Mouse (Mus musculus) liver, embryonic 14.5 days (tissue): ENCODE data around the gene Tbc1d14. TPM values are rescaled to one million over a fixed set of nuclear protein-coding genes. Genes with fewer than 3 reads are reported as not detected.

Experiments
- ATAC-seq: fragments of 200-750 bp; cut with Nextera tagmentation; 2 replicates; pipeline ENCODE4 v1.8.0; 2017; ENCODE audit warnings: moderate number of reproducible peaks, mild to moderate bottlenecking, moderate library complexity; ENCODE audit not compliant: insufficient read depth
- DNase-seq, 3 experiments: peaks; one replicate each; pipeline ENCODE4 v3.0.0-alpha.2; 2012 to 2013; ENCODE audit warnings: low read depth in 3 of 3, low spot score in 3 of 3
- H3K27ac ChIP-seq: fragments of 300-500 bp; sonication (generic); 2 replicates; pipeline ENCODE4 v1.5.1; 2014; ENCODE audit warnings: moderate library complexity, mild to moderate bottlenecking, control low read depth, inconsistent platforms
- H3K27me3 ChIP-seq: fragments of 300-500 bp; sonication (generic); 2 replicates; pipeline ENCODE4 v1.6.1; 2014; ENCODE audit warnings: mild to moderate bottlenecking, low read length, moderate library complexity; ENCODE audit not compliant: control insufficient read depth, insufficient read depth
- H3K36me3 ChIP-seq: fragments of 300-500 bp; sonication (generic); replicated peaks from 2 replicates; pipeline ENCODE4 v1.6.1; 2014; ENCODE audit warnings: low read depth; ENCODE audit not compliant: control insufficient read depth, insufficient read depth
- H3K4me1 ChIP-seq, 2 experiments: fragments of 200-500 bp in 1 of 2; fragments of 300-500 bp in 1 of 2; sonication (generic) in 1 of 2; replicated peaks; 2 replicates each; pipeline ENCODE4 v1.6.1; 2012 to 2014; ENCODE audit warnings: antibody characterized with exemption in 1 of 2, inconsistent platforms in 1 of 2, low read length in 1 of 2; ENCODE audit not compliant: control insufficient read depth in 2 of 2, insufficient read depth in 2 of 2
- H3K4me2 ChIP-seq: fragments of 300-500 bp; sonication (generic); 2 replicates; pipeline ENCODE4 v1.6.1; 2014; ENCODE audit warnings: low read depth, mild to moderate bottlenecking, control low read depth, moderate library complexity
- H3K4me3 ChIP-seq, 2 experiments: fragments of 200-500 bp in 1 of 2; fragments of 300-500 bp in 1 of 2; sonication (generic) in 1 of 2; 2 replicates each; pipeline ENCODE4 v1.5.1; 2012 to 2014; ENCODE audit warnings: low read depth in 2 of 2, low read length in 2 of 2, mild to moderate bottlenecking in 2 of 2, control low read depth in 1 of 2, inconsistent platforms in 1 of 2, moderate library complexity in 1 of 2; ENCODE audit not compliant: insufficient read depth in 1 of 2
- H3K9ac ChIP-seq: fragments of 300-500 bp; sonication (generic); replicated peaks from 2 replicates; pipeline ENCODE4 v1.6.1; 2014; ENCODE audit warnings: mild to moderate bottlenecking, control low read depth, moderate library complexity
- H3K9me3 ChIP-seq: fragments of 300-500 bp; sonication (generic); 2 replicates; pipeline ENCODE4 v1.6.1; 2016; ENCODE audit warnings: low read length, mixed read lengths; ENCODE audit not compliant: control insufficient read depth
- CTCF ChIP-seq: IDR thresholded peaks from 2 replicates; pipeline ENCODE4 v1.5.1; 2016; ENCODE audit warnings: antibody characterized with exemption, low read depth, control low read depth
- EP300 ChIP-seq: IDR thresholded peaks from 2 replicates; pipeline ENCODE4 v1.6.1; 2016; ENCODE audit warnings: antibody characterized with exemption, low read depth
- WGBS: fragments of 180-500 bp; shearing (Covaris S2); extraction: QIAGEN DNeasy Blood & Tissue Kit; methylation state at CpG from one replicate; pipeline ENCODE4 v1.1.7; 2014; ENCODE audit not compliant: insufficient replicate concordance; 5-methylcytosine and 5-hydroxymethylcytosine counted together
- polyA plus RNA-seq, 2 experiments: library from polyadenylated mRNA; depleted of rRNA in 1 of 2; stranded (reverse) in 1 of 2; unstranded in 1 of 2; fragments of >200 nt; fragmentation: Nextera tagmentation in 1 of 2; extraction: Ambion mirVana in 1 of 2; gene quantifications; 2 replicates each; pipeline versions ENCODE4 v1.2.1 to v1.2.3; 2012 to 2014

The Tbc1d14 gene
- polyA plus RNA-seq, 2 experiments: 6.8 to 8.2 TPM

DNA sequence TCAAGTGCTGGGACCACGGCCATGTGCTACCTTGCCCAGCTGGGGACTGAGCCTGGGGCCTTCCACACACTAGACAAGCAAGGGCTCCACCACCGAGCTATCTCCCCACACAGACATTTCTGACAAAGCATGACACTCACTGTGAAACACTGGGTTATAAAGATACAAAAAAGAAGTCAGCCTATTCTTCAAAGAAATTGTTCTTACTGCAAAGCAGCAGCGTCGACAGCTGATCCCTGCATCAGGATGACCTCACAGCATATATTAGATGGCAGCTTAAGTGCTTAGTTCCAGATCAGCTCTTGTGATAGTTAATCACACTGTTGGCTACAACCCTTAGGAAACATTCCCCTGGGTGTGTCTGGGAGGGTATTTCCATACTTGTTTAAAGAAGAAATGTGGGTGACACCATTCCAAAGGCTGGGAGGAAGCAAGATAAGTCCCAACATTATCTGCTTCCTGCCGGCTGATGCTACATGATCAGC is 69.8 kb downstream of the Tbc1d14 start:
- Histone ChIP-seq H3K36me3 (no peaks in the 10 kb centered on the region; the same call in 1 of the 2 replicates), H3K9me3 (no peaks in the 10 kb centered on the region), H3K27me3 (no peaks in the 10 kb centered on the region), H3K27ac (no peak overlapping the region), H3K4me2 (no peak overlapping the region), H3K4me3 (no peak overlapping the region), H3K9ac (no peak overlapping the region), H3K4me1 (peaks cover 0 to 6% of the 10 kb centered on the region in 2 experiments; a peak in 2 of 4 replicates)
- WGBS: 25% methylated on average over 5 of the region's 5 CpGs
- ATAC-seq (peak; percentile 59; the same call in 1 of the 2 replicates), DNase-seq (no peak)
- TF ChIP-seq CTCF: no peak
- no peak for TF ChIP-seq EP300

DNA sequence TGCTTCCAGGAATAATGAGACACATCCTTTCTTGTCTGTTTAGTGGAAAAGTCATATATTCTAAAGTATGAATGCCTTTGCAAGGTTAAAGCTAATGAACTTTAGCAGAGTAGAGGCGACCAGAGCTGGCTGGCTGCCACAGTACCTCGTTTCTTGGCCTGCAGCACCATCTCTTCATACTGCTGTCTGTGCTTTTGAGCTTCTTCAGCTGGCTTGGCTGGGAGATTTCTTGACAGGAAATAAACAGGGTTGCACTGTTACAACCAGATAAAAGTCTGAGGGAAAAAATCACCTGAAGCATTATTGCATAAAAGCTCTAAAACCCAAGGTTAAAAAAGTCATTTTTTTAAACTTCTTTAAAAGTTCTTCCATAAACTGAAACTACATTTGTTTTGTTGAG is 70.3 kb downstream of the Tbc1d14 start:
- H3K4me2 ChIP-seq: no peak overlapping the region
- WGBS: 31% methylated on average over 2 of the region's 2 CpGs
- H3K36me3 ChIP-seq: no peaks in the 10 kb centered on the region; the same call in 1 of the 2 replicates
- H3K9ac ChIP-seq: no peak overlapping the region
- no peak overlapping the region for H3K4me3 ChIP-seq
- ATAC-seq: no peak
- peaks cover 0 to 6% of the 10 kb centered on the region in 2 experiments; a peak in 2 of 4 replicates for H3K4me1 ChIP-seq
- no peaks in the 10 kb centered on the region for H3K9me3 ChIP-seq
- DNase-seq: no peak
- TF ChIP-seq EP300: no peak
- no peak for TF ChIP-seq CTCF
- H3K27me3 ChIP-seq: no peaks in the 10 kb centered on the region
- H3K27ac ChIP-seq: no peak overlapping the region

DNA sequence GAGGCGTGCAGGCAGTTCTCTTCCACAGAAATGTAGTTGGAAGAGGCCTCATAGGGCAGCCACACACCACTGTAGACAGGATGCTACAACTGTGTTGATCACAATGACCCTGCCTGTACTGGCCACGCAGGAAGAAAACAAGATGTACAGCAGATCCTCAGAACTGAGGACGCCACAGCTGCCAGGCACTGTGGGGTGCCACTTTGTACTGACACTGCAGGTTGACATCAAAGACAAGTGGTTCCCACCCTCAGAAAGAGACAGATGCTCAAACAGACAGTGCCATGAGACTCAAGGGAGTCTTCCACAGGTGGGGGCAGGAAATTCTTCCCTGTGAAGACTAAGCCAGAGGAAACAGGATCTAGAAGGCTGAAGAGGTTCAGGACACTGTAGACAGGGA is 73.3 kb downstream of the Tbc1d14 start:
- H3K4me2 ChIP-seq: no peak overlapping the region
- 70% methylated on average over 3 of the region's 3 CpGs for WGBS
- peaks cover 0 to 6% of the 10 kb centered on the region in 2 experiments; a peak in 2 of 4 replicates for H3K4me1 ChIP-seq
- no peak overlapping the region for H3K9ac ChIP-seq
- H3K27ac ChIP-seq: no peak overlapping the region
- DNase-seq (no peak), ATAC-seq (no peak)
- H3K9me3 ChIP-seq: no peaks in the 10 kb centered on the region
- TF ChIP-seq EP300 (no peak), CTCF (no peak)
- no peaks in the 10 kb centered on the region for H3K27me3 ChIP-seq
- no peaks in the 10 kb centered on the region; the same call in none of the 2 replicates for H3K36me3 ChIP-seq
- no peak overlapping the region for H3K4me3 ChIP-seq

DNA sequence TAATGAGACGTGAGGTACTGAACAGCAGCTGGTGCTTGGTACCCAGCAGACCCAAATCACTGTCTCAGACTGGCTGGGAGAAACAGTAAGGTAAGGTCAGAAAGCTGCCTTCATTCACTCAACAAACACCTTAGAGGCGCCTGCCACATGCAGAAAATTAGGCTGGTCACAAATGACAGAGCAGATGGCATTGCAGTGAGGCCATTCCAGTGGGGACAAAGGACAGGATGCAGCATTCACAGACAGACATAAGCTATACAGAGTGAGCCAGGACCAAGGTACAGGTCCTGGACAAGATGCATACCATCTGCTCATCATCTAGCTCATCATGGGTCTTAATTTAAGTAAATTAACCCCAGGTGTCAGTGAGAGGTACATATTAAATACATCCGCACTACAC is 75.5 kb downstream of the Tbc1d14 start:
- no peak overlapping the region for H3K4me3 ChIP-seq
- WGBS: 68% methylated on average over 3 of the region's 3 CpGs
- DNase-seq (no peak), ATAC-seq (no peak)
- H3K9ac ChIP-seq: no peak overlapping the region
- H3K36me3 ChIP-seq: no peaks in the 10 kb centered on the region; the same call in none of the 2 replicates
- no peaks in the 10 kb centered on the region for H3K4me1 ChIP-seq
- no peak overlapping the region for H3K4me2 ChIP-seq
- no peaks in the 10 kb centered on the region for H3K9me3 ChIP-seq
- no peak for TF ChIP-seq EP300
- no peak for TF ChIP-seq CTCF
- no peak overlapping the region for H3K27ac ChIP-seq
- no peaks in the 10 kb centered on the region for H3K27me3 ChIP-seq

DNA sequence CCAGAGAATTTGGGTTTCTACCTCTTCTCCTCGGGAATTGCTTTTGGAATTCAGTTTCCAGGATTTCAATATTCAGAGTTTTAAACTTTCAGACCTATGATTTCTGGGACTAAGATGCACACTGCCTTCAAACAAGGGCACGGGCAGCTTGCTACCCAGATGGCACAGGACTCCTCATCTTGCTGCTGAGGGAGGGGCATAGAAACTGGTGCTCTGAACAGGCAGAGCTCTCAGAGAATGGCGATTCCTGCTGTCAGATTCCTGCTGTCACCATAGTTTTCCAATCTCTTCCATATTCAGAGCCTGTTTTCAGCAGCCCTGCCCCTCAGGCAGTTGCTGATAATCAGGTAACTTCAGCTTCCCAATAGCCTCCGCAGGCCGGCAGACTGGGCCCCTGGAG is 77.5 kb downstream of the Tbc1d14 start:
- ATAC-seq (no peak), DNase-seq (no peak)
- H3K27me3 ChIP-seq: no peaks in the 10 kb centered on the region
- H3K4me2 ChIP-seq: no peak overlapping the region
- H3K9me3 ChIP-seq: no peaks in the 10 kb centered on the region
- WGBS: 75% methylated on average over 5 of the region's 5 CpGs
- no peaks in the 10 kb centered on the region; the same call in none of the 2 replicates for H3K36me3 ChIP-seq
- no peaks in the 10 kb centered on the region for H3K4me1 ChIP-seq
- no peak for TF ChIP-seq CTCF
- no peak for TF ChIP-seq EP300
- no peak overlapping the region for H3K9ac ChIP-seq
- H3K27ac ChIP-seq: no peak overlapping the region
- no peak overlapping the region for H3K4me3 ChIP-seq
